Mouse (Mus musculus) skeletal muscle tissue, postnatal 0 days (tissue): ENCODE results near the gene 1700003E16Rik. TPM values are rescaled to one million over a fixed set of nuclear protein-coding genes. Genes with fewer than 3 reads are reported as not detected.

Experiments used
- polyA plus RNA-seq: library from polyadenylated mRNA; unstranded; fragments of >200 nt; fragmentation: Nextera tagmentation; extraction: Ambion mirVana; gene quantifications from 2 replicates; pipeline ENCODE4 v1.2.1, GENCODE M21; 2015

1700003E16Rik gene
- polyA plus RNA-seq: 0.41 and 0.54 TPM in 2 replicates

DNA sequence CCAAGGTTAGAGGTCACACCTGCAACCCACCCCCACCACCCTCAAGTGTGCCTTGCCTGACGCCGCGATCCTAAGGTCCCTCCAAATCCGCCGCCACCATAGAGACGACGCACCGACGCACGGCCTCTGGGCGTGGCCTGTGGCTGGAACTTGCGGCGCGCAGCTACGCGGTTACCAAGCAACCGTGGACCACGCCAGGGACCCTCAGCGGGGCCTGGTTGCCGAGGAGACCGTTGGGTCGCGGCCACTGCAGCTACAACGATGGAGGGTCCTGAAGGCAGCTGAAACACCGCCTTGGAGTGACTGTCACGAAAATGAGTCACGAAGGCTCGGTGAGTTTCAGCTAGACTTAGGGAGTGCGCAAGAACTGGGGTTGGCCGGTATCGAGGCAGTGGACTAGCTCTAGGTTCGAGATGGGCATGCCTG is at the start of gene 1700003E16Rik, which contains the start of gene Wdr54:
Gene 1700003E16Rik, plus strand, starts transcription at position 146 of the 426 bp plus-strand sequence.
Gene Wdr54, minus strand, starts transcription at position 139 of the 426 bp plus-strand sequence.

DNA sequence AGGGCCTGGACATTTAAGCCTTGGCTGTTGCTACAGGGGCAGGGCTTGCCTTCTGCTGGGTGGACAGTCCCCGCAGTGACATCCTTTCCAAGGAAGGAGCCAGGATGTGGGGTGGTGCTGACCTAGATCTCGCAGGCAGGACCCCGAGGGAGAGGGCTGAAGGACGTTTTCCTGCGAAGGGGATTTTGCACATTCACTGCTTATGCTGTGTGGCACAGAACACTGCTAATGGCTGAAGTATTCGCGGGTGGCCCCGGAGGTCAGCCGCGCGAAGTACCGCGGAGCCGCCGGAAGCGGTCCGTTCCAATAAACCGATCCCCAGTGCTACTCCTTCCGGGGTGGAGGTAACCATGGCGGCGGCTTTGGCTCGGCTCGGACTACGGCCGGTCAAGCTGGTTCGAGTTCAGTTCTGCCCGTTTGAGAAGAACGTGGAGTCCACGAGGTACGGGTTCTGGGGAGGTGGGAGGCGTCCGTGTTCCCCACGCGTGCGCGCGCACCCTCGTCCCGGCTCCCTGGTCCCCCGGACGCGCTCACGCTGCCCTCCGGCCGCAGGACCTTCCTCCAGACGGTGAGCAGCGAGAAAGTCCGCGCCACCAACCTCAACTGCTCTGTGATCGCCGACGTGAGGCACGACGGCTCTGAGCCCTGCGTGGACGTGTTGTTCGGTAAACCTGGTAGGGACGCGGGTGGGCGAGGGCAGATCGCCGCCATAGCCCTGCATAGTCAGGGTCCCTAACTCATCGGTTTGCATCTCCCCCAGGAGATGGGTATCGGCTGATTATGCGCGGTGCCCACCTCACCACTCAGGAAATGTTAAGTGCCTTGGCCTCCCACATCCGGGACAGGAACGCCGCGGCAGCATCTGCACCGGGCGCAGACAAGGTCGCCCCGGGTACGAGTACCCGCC is 47.2 kb upstream of the 1700003E16Rik start, which contains the start of gene Mrpl53:
Gene Mrpl53, plus strand, starts transcription at position 279 of the 907 bp plus-strand sequence.

DNA sequence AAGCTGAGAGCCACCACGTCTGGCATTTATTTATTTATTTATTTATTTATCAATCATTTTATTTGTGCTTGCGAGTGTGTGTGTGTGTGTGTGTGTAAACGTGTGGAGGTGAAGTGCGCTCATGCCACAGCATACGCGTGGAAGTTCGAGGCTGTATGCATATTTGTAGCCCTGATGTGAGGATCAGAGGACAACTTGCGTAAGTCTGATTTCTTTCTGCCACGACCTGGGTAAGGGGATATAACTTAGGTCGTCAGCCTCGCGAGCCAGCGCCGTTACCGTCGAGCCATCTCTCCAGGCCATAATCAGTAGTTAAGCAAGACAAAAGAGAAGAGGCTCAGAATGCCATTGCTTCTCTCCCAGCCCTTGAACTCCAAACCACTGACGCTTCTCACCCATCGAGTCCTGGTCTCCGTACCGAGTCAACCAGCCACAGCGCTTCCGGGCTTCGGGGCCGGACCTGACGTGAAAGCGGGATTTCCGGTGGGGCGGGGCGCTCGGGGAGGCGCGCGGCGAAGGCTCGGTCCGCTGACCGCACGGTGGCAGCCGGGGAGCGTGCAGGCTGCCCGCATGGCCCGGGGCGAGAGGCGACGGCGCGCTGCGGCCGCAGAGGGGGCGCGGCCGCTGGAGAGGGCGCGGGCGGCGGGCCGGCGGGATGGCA is 41.1 kb upstream of the 1700003E16Rik start, which contains the start of gene Mogs:
Gene Mogs, plus strand, starts transcription at position 486 of the 661 bp plus-strand sequence.

DNA sequence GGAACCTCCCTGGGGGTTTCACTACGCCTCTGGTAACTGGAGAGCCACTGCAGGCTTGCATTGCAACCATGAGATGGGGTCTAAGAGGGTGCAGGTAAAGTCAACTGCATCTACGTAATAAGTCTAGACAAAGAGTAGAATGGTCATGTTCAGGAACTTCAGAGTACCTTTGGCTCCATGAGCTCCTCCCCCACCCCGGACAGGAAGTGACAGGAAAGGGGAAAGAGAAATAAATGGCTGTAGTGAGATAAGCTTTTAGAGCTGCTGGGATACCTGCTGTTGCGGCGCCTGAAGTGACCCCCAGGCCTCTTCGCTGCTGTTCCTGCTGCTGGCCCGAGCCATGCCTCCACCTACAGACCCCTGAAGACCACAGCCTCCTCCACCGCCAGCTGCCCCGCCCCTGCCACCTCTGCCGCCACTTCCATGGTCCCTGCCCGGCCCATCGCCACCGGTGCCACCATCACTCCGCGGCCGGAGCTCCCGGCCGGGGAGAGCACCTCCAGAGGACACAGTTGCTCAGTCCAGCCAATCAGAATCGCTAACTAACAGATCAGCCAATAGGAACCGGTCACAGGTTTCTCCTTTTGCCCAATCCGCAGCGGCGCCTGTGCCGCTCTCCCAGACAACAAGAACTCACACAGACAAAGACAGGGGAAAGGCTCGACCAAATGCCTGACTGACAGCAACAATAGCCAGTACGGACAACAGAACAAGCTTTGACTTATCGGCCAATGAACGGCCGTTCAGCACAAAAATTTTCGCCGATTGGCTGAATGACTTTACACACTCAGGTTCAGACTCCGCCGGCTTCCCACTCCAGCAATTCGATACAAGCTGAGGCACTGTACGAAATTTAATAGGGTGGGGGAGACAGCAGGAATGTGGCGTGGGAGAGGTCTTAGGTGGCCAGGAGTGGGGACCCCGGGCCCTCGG is 35.0 kb upstream of the 1700003E16Rik start, which contains the start of gene Wbp1:
Gene Wbp1, minus strand, starts transcription at position 630 of the 933 bp plus-strand sequence.

DNA sequence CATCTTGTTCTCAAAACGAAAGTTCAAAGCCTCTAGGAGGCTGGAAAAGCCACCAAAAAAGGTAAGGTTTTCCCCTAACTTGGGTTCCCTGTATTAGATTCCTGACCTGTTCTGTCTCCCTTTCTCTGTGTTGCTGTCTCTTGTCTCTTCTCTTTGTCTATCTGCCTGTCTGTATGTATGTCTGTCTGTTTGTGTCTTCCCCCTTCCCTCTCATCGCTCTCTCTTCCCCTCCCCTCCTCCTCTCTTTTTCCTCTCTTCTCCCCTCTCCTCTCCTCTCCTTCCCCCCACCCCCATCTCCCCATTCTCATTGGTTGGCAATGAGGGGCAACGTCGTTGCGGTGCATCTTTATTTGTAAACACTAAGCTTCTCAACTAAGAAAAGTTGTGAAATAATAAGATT is 30.9 kb upstream of the 1700003E16Rik start, which contains the start of gene Ino80b:
Gene Ino80b, minus strand, starts transcription at position 101 of the 400 bp plus-strand sequence.

DNA sequence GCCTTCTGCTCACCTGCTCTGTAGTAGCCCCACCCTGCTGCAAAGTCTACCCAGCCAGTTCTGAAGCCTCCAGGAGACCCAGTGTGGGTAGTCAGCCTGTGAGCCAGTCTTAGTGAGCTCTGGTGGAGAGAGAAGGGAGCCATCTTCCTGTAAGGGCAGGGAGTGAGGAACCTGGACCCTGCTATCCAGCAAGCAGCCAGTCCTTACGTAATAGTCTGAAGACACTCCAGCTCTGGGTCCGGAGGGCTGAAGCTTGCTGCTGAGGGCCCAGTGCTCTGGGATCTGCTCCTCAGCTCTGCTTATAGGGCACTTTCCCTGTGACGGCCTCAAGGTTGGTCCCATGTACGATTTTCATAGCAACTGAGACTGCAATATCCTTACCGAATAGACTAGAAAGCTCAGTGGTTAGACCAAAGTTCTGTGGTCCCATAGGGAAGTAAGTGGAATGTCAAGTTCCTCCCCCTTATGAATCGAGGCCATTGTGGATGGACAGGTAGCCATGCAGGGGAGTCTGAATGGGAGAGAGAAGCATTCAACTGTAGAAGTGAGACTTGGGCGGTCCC is 21.2 kb upstream of the 1700003E16Rik start, which contains the start of gene Rtkn:
Gene Rtkn, plus strand, starts transcription at position 513 of the 563 bp plus-strand sequence.

DNA sequence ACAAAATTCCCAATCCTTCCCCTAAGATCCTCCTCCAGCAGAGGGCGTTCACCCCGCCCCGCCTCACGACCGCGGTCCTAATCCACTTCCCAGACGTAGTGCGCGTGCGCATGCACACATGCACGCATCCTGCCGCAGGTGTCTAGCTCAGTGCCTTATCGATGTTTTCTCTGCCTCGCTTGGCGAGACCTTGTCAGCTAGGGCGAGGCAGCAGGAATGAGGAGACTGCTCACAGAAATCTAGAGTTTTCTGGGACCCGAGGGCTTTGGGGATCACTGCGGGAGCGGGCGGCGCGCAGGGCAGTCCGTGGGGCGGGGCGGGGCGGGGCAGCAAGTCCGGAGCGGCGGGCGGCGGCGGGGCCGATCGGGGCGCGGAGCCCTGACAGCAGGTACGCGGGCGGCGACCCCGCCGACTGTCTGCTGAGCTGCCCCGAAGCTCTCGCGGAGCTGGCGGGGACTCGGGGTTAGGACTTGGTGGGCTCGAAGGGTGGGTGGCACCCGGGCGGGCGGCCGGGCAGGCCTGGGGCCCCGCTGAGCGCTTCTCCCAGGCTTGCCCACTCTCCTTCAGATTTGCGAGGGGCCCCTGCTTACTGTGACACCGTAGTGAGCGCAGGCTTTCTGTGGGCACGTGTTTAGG is 9.5 kb downstream of the 1700003E16Rik start, which contains the start of gene Dctn1:
Gene Dctn1, plus strand, starts transcription at position 314 of the 636 bp plus-strand sequence.

Other genes starting within 250 kb of the 1700003E16Rik start
- 0.72 and 0.87 TPM in 2 replicates for gene Sema4f, start 216.6 kb upstream of the 1700003E16Rik start, polyA plus RNA-seq
- 0.37 TPM in 1 of 2 replicates, not detected in the other for gene M1ap, start 209.5 kb upstream of the 1700003E16Rik start, polyA plus RNA-seq
- 4.6 and 5.5 TPM in 2 replicates for gene Dok1, start 122.9 kb upstream of the 1700003E16Rik start, polyA plus RNA-seq
- gene Loxl3, start 122.2 kb upstream of the 1700003E16Rik start, polyA plus RNA-seq: 10.7 and 13.4 TPM in 2 replicates
- 107 and 111 TPM in 2 replicates for gene Aup1, start 101.9 kb upstream of the 1700003E16Rik start, polyA plus RNA-seq
- gene Htra2, start 101.1 kb upstream of the 1700003E16Rik start, polyA plus RNA-seq: 49.1 and 50.5 TPM in 2 replicates
- gene Dqx1, start 98.6 kb upstream of the 1700003E16Rik start, polyA plus RNA-seq: 0.12 and 0.21 TPM in 2 replicates
- not detected in 2 replicates for gene Tlx2, start 86.1 kb upstream of the 1700003E16Rik start, polyA plus RNA-seq
- 10.8 and 11.5 TPM in 2 replicates for gene Pcgf1, start 78.5 kb upstream of the 1700003E16Rik start, polyA plus RNA-seq
- 0.72 and 0.74 TPM in 2 replicates for gene Lbx2, start 70.0 kb upstream of the 1700003E16Rik start, polyA plus RNA-seq
- 1.1 and 1.7 TPM in 2 replicates for gene Ccdc142, start 54.8 kb upstream of the 1700003E16Rik start, polyA plus RNA-seq
- gene Gm42688, start 54.8 kb upstream of the 1700003E16Rik start, polyA plus RNA-seq: 1.3 and 1.6 TPM in 2 replicates
- gene Mrpl53, start 47.4 kb upstream of the 1700003E16Rik start, polyA plus RNA-seq: 194 and 207 TPM in 2 replicates
- 12.7 and 13.6 TPM in 2 replicates for gene Mogs, start 40.9 kb upstream of the 1700003E16Rik start, polyA plus RNA-seq
- gene Wbp1, start 34.8 kb upstream of the 1700003E16Rik start, polyA plus RNA-seq: 41.1 and 47.1 TPM in 2 replicates
- gene Ino80b, start 31.0 kb upstream of the 1700003E16Rik start, polyA plus RNA-seq: 6.5 and 9.5 TPM in 2 replicates
- gene Rtkn, start 20.9 kb upstream of the 1700003E16Rik start, polyA plus RNA-seq: 18.9 and 22.0 TPM in 2 replicates
- 1.1 and 1.5 TPM in 2 replicates for gene Wdr54, start within 50 bp of the 1700003E16Rik start, polyA plus RNA-seq
- gene Dctn1, start 9.5 kb downstream of the 1700003E16Rik start, polyA plus RNA-seq: 56.2 and 58.8 TPM in 2 replicates
- gene Slc4a5, start 63.4 kb downstream of the 1700003E16Rik start, polyA plus RNA-seq: 0.04 TPM in 1 of 2 replicates, not detected in the other
- 8.2 and 13.9 TPM in 2 replicates for gene Mthfd2, start 169.5 kb downstream of the 1700003E16Rik start, polyA plus RNA-seq
- gene Mob1a, start 169.6 kb downstream of the 1700003E16Rik start, polyA plus RNA-seq: 19.0 and 20.2 TPM in 2 replicates
- 310 and 323 TPM in 2 replicates for gene Bola3, start 192.7 kb downstream of the 1700003E16Rik start, polyA plus RNA-seq